Mouse (Mus musculus) heart, embryonic 12.5 days (tissue): ENCODE measurements around the gene Unc13b. TPM values are rescaled to one million over a fixed set of nuclear protein-coding genes. Genes with fewer than 3 reads are reported as not detected.
A peak's percentile ranks its signal among the peaks of the same experiment; 100 is the strongest.

Experiments used
- ATAC-seq: fragments of 200-750 bp; cut with Nextera tagmentation; 2 replicates; pipeline ENCODE4 v1.8.0; 2017; ENCODE audit warnings: moderate TSS enrichment, moderate library complexity; ENCODE audit not compliant: insufficient number of reproducible peaks, low FRiP score
- H3K27ac ChIP-seq: fragments of 300-500 bp; sonication (generic); 2 replicates; pipeline ENCODE4 v1.5.1; 2016; ENCODE audit warnings: mild to moderate bottlenecking, moderate library complexity; ENCODE audit not compliant: poor library complexity, severe bottlenecking
- H3K27me3 ChIP-seq: fragments of 300-500 bp; sonication (generic); replicated peaks from 2 replicates; pipeline ENCODE4 v1.6.1; 2016; ENCODE audit warnings: mild to moderate bottlenecking, moderate library complexity
- H3K36me3 ChIP-seq: fragments of 300-500 bp; sonication (generic); 2 replicates; pipeline ENCODE4 v1.6.1; 2016; ENCODE audit warnings: mild to moderate bottlenecking, moderate library complexity
- H3K4me1 ChIP-seq: fragments of 300-500 bp; sonication (generic); replicated peaks from 2 replicates; pipeline ENCODE4 v1.6.1; 2016; ENCODE audit warnings: mild to moderate bottlenecking
- H3K4me2 ChIP-seq: fragments of 300-500 bp; sonication (generic); 2 replicates; pipeline ENCODE4 v1.6.1; 2016; ENCODE audit warnings: mild to moderate bottlenecking, moderate library complexity
- H3K4me3 ChIP-seq: fragments of 300-500 bp; sonication (generic); 2 replicates; pipeline ENCODE4 v1.5.1; 2016; ENCODE audit warnings: mild to moderate bottlenecking
- H3K9ac ChIP-seq: fragments of 300-500 bp; sonication (generic); 2 replicates; pipeline ENCODE4 v1.6.1; 2016; ENCODE audit warnings: mild to moderate bottlenecking, moderate library complexity
- H3K9me3 ChIP-seq: fragments of 300-500 bp; sonication (generic); replicated peaks from 2 replicates; pipeline ENCODE4 v1.6.1; 2016; ENCODE audit warnings: mild to moderate bottlenecking, moderate library complexity
- WGBS: fragments of 180-500 bp; shearing (Covaris S2); methylation state at CpG from one replicate; pipeline ENCODE4 v1.1.7; 2016; 5-methylcytosine and 5-hydroxymethylcytosine counted together
- polyA plus RNA-seq: library from polyadenylated mRNA; unstranded; fragments of >200 nt; fragmentation: Nextera tagmentation; extraction: Ambion mirVana; gene quantifications from 2 replicates; pipeline ENCODE4 v1.2.1, GENCODE M21; 2016

Unc13b gene
- polyA plus RNA-seq, 1 experiment from 2014 or later = 15.1 TPM

DNA sequence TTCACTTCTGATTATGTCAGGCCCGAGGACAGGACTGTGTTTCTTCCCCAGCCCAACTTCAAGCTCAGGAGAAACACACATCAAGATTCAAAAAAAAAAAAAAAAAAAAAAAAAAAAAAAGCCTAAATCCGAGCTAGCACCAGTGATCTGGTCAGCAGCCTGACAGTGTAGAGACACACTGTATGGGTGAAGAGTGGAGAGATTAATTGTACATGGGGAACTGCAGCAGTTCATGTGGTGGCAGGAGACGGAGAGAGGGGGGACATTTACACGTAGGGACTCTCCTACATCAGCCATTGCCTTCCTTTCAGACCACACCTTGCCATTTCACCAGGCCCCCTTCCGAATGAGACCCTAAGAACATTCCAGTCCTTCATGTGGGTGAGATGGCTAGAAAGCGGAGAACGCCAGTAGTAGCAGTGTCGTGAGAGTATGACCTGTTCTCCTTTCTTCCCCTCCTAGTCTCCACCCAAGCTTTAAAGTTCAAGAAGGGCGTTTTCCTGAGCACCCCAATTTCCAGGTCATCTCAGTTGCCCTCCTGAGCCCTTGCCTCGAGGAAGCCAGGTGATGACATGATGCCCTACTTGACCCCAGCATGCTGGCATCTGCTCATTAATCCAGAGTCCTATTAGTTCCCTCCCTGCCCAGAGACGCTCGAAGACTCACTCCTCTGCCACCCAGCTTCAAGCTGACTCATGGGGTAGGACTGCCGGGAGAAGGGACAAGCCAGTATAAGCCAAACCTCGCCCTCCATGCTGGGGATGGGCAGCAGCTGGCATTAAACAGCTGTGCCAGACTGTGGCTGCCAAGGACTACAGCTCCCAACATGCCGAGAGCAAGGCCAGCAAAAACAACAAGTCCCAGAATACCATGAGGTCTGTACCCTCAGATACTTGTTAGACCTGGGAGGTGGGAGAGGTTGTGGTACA is 19.9 kb upstream of the Unc13b start:
- H3K9me3 ChIP-seq = no peaks in the 10 kb centered on the region
- no peak for ATAC-seq
- H3K36me3 ChIP-seq = peaks cover 28% of the 10 kb centered on the region
- peak overlapping the region; percentile 71 for H3K4me3 ChIP-seq
- peak overlapping the region; percentile 94 for H3K4me2 ChIP-seq
- peaks cover 41% of the 10 kb centered on the region for H3K4me1 ChIP-seq
- peak overlapping the region; percentile 85 for H3K27ac ChIP-seq
- 36% methylated on average over 15 of the region's 15 CpGs for WGBS
- H3K27me3 ChIP-seq = no peaks in the 10 kb centered on the region
- H3K9ac ChIP-seq = peak overlapping the region; percentile 88

DNA sequence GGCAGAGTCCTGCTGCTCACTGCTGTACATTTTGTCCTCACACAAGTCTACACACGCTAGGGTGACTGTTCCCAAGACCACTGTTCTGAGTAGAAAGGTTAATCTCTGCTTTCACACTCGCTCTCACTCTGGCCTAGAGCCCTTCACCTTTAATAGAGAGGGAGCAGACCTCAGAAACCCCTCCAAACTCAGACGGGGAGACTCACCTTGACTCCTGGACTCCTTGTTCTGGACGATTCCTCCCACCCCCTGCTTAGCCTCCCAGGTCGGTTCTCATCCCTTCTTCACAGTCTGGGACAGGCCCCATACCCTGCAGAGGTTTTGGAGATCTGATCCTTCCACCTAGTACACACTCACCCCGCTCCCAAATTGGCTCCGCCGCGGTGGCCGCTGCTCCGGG is 19.1 kb upstream of the Unc13b start:
- peaks cover 48% of the 10 kb centered on the region for H3K4me1 ChIP-seq
- H3K9me3 ChIP-seq = no peaks in the 10 kb centered on the region
- peak overlapping the region; percentile 94 for H3K4me2 ChIP-seq
- peak overlapping the region; percentile 88 for H3K9ac ChIP-seq
- WGBS = under 1% methylated on average over 11 of the region's 11 CpGs
- H3K27me3 ChIP-seq = no peaks in the 10 kb centered on the region
- peaks cover 20% of the 10 kb centered on the region for H3K36me3 ChIP-seq
- peak; percentile 15 for ATAC-seq
- peak overlapping the region; percentile 85 for H3K27ac ChIP-seq
- H3K4me3 ChIP-seq = peak overlapping the region; percentile 71

DNA sequence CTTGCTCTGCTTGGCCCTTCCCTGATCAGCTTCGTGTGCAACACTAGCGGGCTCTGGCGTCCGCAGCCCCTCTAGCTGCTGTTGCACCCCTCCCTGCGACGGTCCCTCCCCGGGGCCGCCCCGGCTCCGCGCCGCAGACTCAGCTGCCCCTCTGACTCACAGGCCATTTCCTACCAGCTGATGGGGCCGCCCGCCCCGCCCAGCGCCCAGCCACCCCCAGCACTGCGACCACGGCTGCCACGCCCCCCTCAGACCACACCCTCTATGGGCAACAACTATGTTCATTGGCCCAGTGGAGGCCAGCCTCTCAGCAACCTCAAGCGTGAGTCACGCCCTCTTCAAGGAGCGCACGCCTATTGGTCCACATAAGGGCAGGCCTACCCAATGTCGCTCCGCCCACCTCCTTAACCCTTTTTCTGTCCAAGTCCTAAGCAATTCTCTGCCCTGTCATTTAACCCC is 18.6 kb upstream of the Unc13b start:
- H3K4me2 ChIP-seq = peak overlapping the region; percentile 94
- H3K27me3 ChIP-seq = no peaks in the 10 kb centered on the region
- no peaks in the 10 kb centered on the region for H3K9me3 ChIP-seq
- H3K36me3 ChIP-seq = peaks cover 16% of the 10 kb centered on the region
- H3K9ac ChIP-seq = peak overlapping the region; percentile 88
- WGBS = 1% methylated on average over 25 of the region's 25 CpGs
- H3K27ac ChIP-seq = peak overlapping the region; percentile 85
- peaks cover 54% of the 10 kb centered on the region for H3K4me1 ChIP-seq
- H3K4me3 ChIP-seq = peak overlapping the region; percentile 71
- ATAC-seq = peak; percentile 96

DNA sequence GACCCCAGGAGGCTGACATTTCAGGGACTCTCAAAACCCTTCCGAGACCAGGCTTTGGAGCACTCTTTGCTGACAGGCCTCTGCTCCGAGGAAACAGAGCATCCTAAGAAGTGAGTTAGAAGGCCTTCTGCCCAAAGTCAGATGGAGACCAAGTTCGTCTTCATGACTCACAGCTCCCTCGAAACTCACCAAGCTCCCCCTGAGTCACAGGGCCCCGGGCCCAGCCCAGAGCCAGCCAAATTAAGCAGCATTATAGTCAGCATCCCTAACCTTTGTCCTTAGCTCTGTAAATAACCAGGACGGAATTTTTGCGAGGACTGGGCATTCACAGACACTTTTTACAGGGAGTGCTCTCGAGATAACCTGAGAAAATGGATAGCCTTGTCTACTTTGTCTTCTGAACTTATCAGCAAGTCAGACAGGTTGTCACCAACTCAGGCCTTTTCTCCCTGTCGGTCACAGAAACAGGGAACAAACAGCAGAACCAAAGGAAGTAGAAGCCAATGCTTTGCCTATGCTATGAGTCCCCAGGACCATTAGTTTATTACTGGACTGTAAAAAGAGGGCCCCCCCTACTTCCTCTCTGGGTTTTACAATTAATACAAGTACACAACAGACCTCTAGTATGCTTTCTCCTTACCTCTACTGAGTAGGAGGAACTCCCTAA is 17.7 kb upstream of the Unc13b start:
- Histone ChIP-seq H3K36me3 (peaks cover 9% of the 10 kb centered on the region), H3K9me3 (no peaks in the 10 kb centered on the region), H3K27ac (0 out of 2 replicates have a peak overlapping the region, but pooled peaks have one; percentile 15), H3K4me2 (no peak overlapping the region), H3K4me3 (no peak overlapping the region), H3K27me3 (no peaks in the 10 kb centered on the region), H3K4me1 (peaks cover 57% of the 10 kb centered on the region), H3K9ac (no peak overlapping the region)
- ATAC-seq = no peak
- 49% methylated on average over 9 of the region's 9 CpGs for WGBS

DNA sequence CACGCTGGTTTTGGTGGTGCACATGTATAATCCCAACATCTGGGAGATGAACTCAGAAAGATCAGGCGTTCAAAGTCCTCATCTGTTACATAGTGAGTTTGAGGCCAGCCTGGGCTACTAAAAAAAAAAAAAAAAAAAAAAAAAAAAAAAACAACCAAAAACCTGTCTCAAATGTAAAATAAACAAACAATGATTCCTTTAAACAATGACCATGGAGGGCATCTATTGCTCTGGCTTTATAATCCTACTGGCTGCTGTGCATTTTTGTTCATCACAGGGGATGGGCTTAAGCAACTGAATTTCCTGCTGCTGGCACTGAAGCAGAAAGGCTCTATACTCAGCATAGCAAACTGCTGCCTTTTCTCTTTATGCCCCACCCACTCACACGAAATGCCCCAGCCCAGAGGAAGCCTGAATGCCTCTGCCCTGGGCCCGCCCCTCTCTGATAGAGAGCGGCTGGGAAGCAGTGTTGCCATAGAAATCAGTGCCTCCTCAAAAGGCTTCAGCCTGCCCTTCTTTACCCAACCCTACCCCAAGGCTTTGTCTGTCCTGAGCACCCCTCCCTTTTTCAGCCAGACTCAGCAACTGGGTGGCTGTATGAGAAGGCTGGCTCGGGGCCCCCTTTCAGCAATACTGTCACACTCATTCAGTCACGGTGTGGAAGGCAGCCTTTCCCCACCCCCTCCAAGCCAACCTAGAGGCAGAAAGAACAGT is 15.0 kb upstream of the Unc13b start:
- 0 out of 2 replicates have a peak overlapping the region, but pooled peaks have one; percentile 67 for H3K9ac ChIP-seq
- H3K36me3 ChIP-seq = no peaks in the 10 kb centered on the region
- H3K27me3 ChIP-seq = no peaks in the 10 kb centered on the region
- H3K4me2 ChIP-seq = peak overlapping the region; percentile 73
- H3K4me1 ChIP-seq = peaks cover 47% of the 10 kb centered on the region
- H3K27ac ChIP-seq = peak overlapping the region; percentile 73
- WGBS = 18% methylated on average over 7 of the region's 7 CpGs
- peak; percentile 19 for ATAC-seq
- no peaks in the 10 kb centered on the region for H3K9me3 ChIP-seq
- peak overlapping the region; percentile 69 for H3K4me3 ChIP-seq

DNA sequence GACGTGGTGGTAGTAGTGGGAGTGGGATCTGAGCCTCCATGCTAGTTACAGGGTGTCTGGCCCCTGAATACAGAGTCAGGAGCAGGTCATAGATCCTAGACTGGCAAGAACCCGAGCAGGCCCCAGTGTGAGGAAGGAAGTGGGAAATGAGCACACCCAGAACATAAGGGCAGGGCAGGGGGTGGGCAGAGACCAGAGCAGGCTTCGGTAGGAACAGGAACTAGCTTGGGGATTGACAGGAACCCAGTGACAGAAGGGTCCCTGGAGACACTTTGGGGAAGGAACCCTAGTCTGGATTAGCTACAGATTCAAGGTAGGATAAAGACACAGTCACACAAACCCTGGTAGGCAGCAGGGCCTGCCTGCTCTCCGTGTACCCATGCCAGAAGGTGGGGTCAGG is 14.1 kb upstream of the Unc13b start:
- no peaks in the 10 kb centered on the region for H3K27me3 ChIP-seq
- 28% methylated on average over 4 of the region's 4 CpGs for WGBS
- no peak for ATAC-seq

DNA sequence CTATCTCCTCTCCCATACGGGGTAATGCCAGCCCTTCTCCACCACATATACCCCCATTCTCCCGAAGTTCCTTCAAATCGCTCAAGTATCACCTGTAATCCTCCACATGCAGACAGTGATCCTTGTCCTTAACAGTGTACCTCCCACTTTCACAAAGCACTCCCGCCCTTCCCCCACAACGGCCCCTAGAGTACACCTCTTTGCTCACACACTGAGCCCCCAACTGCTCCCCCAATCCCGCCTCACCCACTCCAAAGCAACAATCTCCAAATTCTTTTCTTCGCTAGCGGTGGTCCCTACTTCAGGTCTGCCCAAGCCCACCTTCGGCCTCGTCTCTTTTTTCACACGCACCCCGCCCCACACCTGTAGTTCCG is 13.5 kb upstream of the Unc13b start:
- Histone ChIP-seq H3K9me3 (no peaks in the 10 kb centered on the region), H3K4me1 (peaks cover 40% of the 10 kb centered on the region), H3K36me3 (no peaks in the 10 kb centered on the region), H3K9ac (peak overlapping the region; percentile 67), H3K27me3 (no peaks in the 10 kb centered on the region), H3K4me2 (peak overlapping the region; percentile 73), H3K27ac (peak overlapping the region; percentile 73; the same call in 1 of the 2 replicates), H3K4me3 (peak overlapping the region; percentile 69)
- WGBS = 8% methylated on average over 13 of the region's 13 CpGs
- ATAC-seq = no peak

More for the DNA sequence above, 14.1 kb upstream of the Unc13b start:
- Histone ChIP-seq H3K4me1 (peaks cover 40% of the 10 kb centered on the region), H3K9ac (peak overlapping the region; percentile 67; the same call in 1 of the 2 replicates), H3K9me3 (no peaks in the 10 kb centered on the region), H3K4me3 (peak overlapping the region; percentile 69), H3K4me2 (peak overlapping the region; percentile 73), H3K36me3 (no peaks in the 10 kb centered on the region), H3K27ac (peak overlapping the region; percentile 73)

DNA sequence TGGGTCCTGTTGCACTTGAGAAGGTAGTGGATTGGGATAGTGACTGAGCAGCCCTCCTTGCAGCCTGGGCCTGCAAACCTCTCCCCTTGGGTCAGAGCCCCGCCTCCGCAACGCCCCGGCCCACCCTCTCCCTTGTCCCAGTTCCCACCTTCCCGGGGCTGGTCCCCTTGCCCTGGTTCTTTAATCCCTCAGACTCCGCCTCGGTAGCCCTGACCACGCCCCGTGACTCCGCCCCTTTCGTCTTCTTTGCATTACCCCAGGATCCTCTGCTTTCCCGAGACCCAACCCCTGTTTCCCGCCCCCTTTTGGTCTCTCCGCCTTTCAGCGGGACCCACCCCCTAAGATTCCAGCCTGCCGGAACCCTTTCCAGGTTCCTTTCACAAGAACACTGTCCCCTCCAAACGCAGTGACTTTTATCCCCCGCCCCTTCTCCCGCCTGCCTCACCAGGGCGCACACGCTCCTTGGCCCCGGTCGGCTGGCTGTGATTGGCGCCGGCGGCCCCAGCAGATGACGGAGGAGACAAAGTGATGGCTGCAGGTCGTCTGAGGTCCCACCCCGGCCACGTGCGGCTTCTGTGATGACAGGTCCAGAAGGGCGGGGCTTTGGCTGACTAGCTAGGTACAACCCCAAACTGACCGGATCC is 13.0 kb upstream of the Unc13b start, which contains the start of gene Fam214b:
Gene Fam214b, minus strand, starts transcription at position 562 of the 644 bp plus-strand sequence.
- peak; percentile 95 for ATAC-seq
- H3K36me3 ChIP-seq = no peaks in the 10 kb centered on the region
- peak within 1 kb of the TSS; percentile 67 for H3K9ac ChIP-seq
- H3K27me3 ChIP-seq = no peaks in the 10 kb centered on the region
- WGBS = 1% methylated on average over 33 of the region's 33 CpGs
- H3K27ac ChIP-seq = peak within 1 kb of the TSS; percentile 73; the same call in 1 of the 2 replicates
- peak within 1 kb of the TSS; percentile 69 for H3K4me3 ChIP-seq
- H3K9me3 ChIP-seq = no peaks in the 10 kb centered on the region
- peaks cover 36% of the 10 kb centered on the region for H3K4me1 ChIP-seq
- H3K4me2 ChIP-seq = peak within 1 kb of the TSS; percentile 73

DNA sequence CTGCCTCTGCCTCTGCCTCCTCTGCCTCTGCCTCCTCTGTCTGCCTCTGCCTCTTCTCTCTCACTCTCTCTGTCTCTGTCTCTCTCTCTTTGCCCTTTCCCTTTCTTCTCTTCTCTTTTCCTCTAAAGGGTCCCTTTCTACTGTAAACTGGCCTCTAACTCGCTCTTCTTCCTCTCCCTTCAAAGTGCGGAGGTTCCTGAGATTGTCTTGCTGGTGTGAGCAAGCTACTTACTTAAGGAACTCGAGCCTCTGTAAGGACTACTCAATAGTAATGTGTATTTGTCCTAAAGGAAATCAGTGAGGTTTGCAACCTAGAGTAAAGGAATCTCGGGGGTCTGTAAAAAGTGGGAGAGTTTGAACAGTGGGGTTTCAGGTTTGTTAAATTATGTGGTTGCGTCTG is 12.1 kb upstream of the Unc13b start:
- Histone ChIP-seq H3K4me1 (peaks cover 33% of the 10 kb centered on the region), H3K4me3 (peak overlapping the region; percentile 69; the same call in 1 of the 2 replicates), H3K9ac (no peak overlapping the region), H3K27me3 (no peaks in the 10 kb centered on the region), H3K27ac (no peak overlapping the region), H3K36me3 (no peaks in the 10 kb centered on the region), H3K4me2 (peak overlapping the region; percentile 73), H3K9me3 (no peaks in the 10 kb centered on the region)
- 64% methylated on average over 5 of the region's 5 CpGs for WGBS
- no peak for ATAC-seq

DNA sequence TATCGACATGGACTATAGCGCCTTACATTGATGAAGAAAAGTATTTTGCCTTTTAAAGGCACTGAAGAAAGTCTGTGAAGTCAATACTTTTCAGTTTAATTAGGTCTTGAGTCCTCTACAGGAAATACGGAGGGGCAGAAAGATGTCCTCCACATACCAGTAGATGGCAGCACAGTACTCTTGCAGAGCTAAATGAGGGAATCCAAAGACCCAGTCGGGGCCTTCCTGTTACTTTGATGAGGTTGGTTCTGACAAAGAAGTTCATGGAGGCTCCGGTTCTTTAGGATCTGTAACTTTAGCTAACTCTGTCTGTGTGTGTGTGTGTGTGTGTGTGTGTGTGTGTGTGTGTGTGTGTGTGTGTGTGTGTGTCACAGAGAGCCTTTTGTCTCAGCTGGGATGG is 11.5 kb upstream of the Unc13b start:
- H3K9ac ChIP-seq = no peak overlapping the region
- H3K4me1 ChIP-seq = peaks cover 33% of the 10 kb centered on the region
- no peaks in the 10 kb centered on the region for H3K27me3 ChIP-seq
- 8% methylated on average over 5 of the region's 5 CpGs for WGBS
- no peak overlapping the region for H3K4me3 ChIP-seq
- H3K27ac ChIP-seq = no peak overlapping the region
- H3K4me2 ChIP-seq = 0 out of 2 replicates have a peak overlapping the region, but pooled peaks have one; percentile 8
- no peak for ATAC-seq
- H3K36me3 ChIP-seq = no peaks in the 10 kb centered on the region
- no peaks in the 10 kb centered on the region for H3K9me3 ChIP-seq
